Mouse (Mus musculus): Measurements from ENCODE around the gene Acad11. TPM values are rescaled to one million over a fixed set of nuclear protein-coding genes. Genes with fewer than 3 reads are reported as not detected.

The Acad11 gene
- 6.5 and 11.0 TPM in 2 replicates for polyA plus RNA-seq (2015; fragmentation: Nextera tagmentation; extraction: Ambion mirVana)

GRCm38 (mm10) chr9:104063244-104063961 lies at the start of gene Acad11:
Acad11 (plus strand) TSS chr9:104063377.

GRCm38 (mm10) chr9:104040362-104040761 lies 22.8 kb upstream of the Acad11 start, which contains the start of gene Gm28305:
Gm28305 (plus strand) TSS chr9:104040662.

DNA sequence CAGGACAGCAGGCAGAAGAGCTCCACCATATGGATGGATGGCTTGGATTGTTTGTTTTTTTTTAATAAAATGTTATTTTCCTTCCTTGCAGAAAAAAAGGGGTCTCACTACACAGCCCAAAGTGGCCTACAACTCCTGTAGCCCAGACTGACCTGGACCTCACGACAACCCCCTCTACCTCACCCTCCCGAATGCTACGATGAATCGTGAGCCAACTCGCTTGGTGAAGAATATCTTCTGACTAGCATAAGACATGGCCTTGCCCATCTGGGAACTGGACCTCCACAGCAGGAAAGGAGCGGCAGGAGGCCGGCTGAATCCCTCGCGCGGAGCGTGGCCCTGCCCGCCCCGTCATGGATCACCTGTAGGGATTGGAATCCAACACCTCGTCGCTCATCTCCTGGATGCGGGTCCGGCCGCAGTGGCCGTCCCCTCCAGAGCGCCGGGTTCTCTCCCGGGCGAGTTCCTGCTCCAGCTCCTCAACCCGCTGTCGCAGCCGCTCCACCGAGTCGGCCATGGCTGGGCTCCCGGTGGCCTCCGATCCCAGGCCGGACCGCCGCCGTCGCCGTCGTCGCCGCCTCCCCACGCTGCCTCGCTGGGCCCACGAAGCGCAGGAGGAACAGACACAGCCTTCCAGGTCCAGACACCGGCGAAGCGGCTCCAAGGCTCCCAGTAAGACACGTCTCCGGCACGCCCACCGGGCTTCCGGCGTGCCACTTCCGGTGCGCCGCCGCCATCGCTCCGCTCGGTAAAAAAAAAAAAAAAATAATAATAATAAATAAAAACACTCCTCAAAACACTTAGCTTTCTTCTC lies 540 bp upstream of the Acad11 start, which contains the start of gene Uba5:
Gene Uba5 (minus strand): TSS at position 705 of the 814 bp plus-strand sequence.

GRCm38 (mm10) chr9:104126833-104127232 lies 63.7 kb downstream of the Acad11 start, which contains the start of gene Ackr4:
Ackr4 (minus strand) TSS chr9:104126933.

Other genes with a start within 250 kb of the Acad11 start
- gene Nphp3, start 60.8 kb upstream of the Acad11 start, polyA plus RNA-seq (2015; fragmentation: Nextera tagmentation; extraction: Ambion mirVana): 1.7 and 1.9 TPM in 2 replicates
- gene Gm28305, start 22.7 kb upstream of the Acad11 start, polyA plus RNA-seq (2015; fragmentation: Nextera tagmentation; extraction: Ambion mirVana): not detected in 2 replicates
- gene Uba5, start 243 bp upstream of the Acad11 start, polyA plus RNA-seq (2015; fragmentation: Nextera tagmentation; extraction: Ambion mirVana): 26.6 and 32.3 TPM in 2 replicates
- gene Ackr4, start 63.6 kb downstream of the Acad11 start, polyA plus RNA-seq (2015; fragmentation: Nextera tagmentation; extraction: Ambion mirVana): 3.8 and 4.1 TPM in 2 replicates
- gene Dnajc13, start 199.6 kb downstream of the Acad11 start, polyA plus RNA-seq (2015; fragmentation: Nextera tagmentation; extraction: Ambion mirVana): 7.1 and 7.8 TPM in 2 replicates

All from skeletal muscle tissue, postnatal 0 days (tissue).